Mouse (Mus musculus): ENCODE results near the gene 4922502D21Rik. TPM values are rescaled to one million over a fixed set of nuclear protein-coding genes. Genes with fewer than 3 reads are reported as not detected.

Gene 4922502D21Rik
- polyA plus RNA-seq, 1 experiment, result not detected

- Histone ChIP-seq H3K4me1 (ENCODE audit: control insufficient read depth, insufficient read depth, low read length) (no peaks in the 10 kb centered on the region), H3K4me3 (replicated peaks; ENCODE audit: extremely low read depth, low read depth, low read length) (peak within 1 kb of the TSS; percentile 24)
- DNase-seq, result no peak
- no peak for TF ChIP-seq CTCF (IDR thresholded peaks at IDR 0.05; ENCODE audit: insufficient read depth, low read length)
- no peak for TF ChIP-seq POLR2A (IDR thresholded peaks at IDR 0.05; ENCODE audit: borderline replicate concordance, extremely low read depth, low read depth, low read length)
- WGBS, result 51% methylated on average over 9 of the region's 9 CpGs
Measured at GRCm38 (mm10) chr6:129275220-129275619, 56.4 kb downstream of the 4922502D21Rik start, which contains the start of gene Cd69. Gene Cd69 (minus strand): TSS chr6:129275436.

- peak overlapping the region; percentile 23 for H3K4me3 ChIP-seq (replicated peaks; ENCODE audit: extremely low read depth, low read depth, low read length)
- no peak for TF ChIP-seq CTCF (IDR thresholded peaks at IDR 0.05; ENCODE audit: insufficient read depth, low read length)
- no peak for TF ChIP-seq POLR2A (IDR thresholded peaks at IDR 0.05; ENCODE audit: borderline replicate concordance, extremely low read depth, low read depth, low read length)
- H3K4me1 ChIP-seq (ENCODE audit: control insufficient read depth, insufficient read depth, low read length), result no peaks in the 10 kb centered on the region
- no peak for DNase-seq
- WGBS, result 58% methylated on average over 2 of the region's 2 CpGs
Measured at GRCm38 (mm10) chr6:129274476-129274875, 57.1 kb downstream of the 4922502D21Rik start.

- no peak for DNase-seq
- no peak for TF ChIP-seq POLR2A (IDR thresholded peaks at IDR 0.05; ENCODE audit: borderline replicate concordance, extremely low read depth, low read depth, low read length)
- no peak for TF ChIP-seq CTCF (IDR thresholded peaks at IDR 0.05; ENCODE audit: insufficient read depth, low read length)
- Histone ChIP-seq H3K4me1 (ENCODE audit: control insufficient read depth, insufficient read depth, low read length) (no peaks in the 10 kb centered on the region), H3K4me3 (replicated peaks; ENCODE audit: extremely low read depth, low read depth, low read length) (no peak overlapping the region)
- WGBS, result 57% methylated on average over 3 of the region's 3 CpGs
Measured at GRCm38 (mm10) chr6:129273662-129274061, 57.9 kb downstream of the 4922502D21Rik start.

Other genes starting within 250 kb of the 4922502D21Rik start
- gene Clec2e, start 230.9 kb downstream of the 4922502D21Rik start, polyA plus RNA-seq (2012; rRNA removed), result 0.09 and 0.12 TPM in 2 replicates
- gene Clec2d, start 151.2 kb downstream of the 4922502D21Rik start, polyA plus RNA-seq (2012; rRNA removed), result 103 and 250 TPM in 2 replicates
- 0.54 and 1.3 TPM in 2 replicates for gene Cd69, start 56.4 kb downstream of the 4922502D21Rik start, polyA plus RNA-seq (2012; rRNA removed)
- 1.9 and 4.6 TPM in 2 replicates for gene Clec12a, start 10.9 kb upstream of the 4922502D21Rik start, polyA plus RNA-seq (2012; rRNA removed)
- 1.2 and 1.5 TPM in 2 replicates for gene Clec12b, start 54.1 kb upstream of the 4922502D21Rik start, polyA plus RNA-seq (2012; rRNA removed)
- gene Clec1b, start 65.5 kb upstream of the 4922502D21Rik start, polyA plus RNA-seq (2012; rRNA removed), result 1.9 and 2.7 TPM in 2 replicates
- 2.2 and 2.7 TPM in 2 replicates for gene Clec9a, start 77.1 kb upstream of the 4922502D21Rik start, polyA plus RNA-seq (2012; rRNA removed)
- gene Clec1a, start 120.2 kb upstream of the 4922502D21Rik start, polyA plus RNA-seq (2012; rRNA removed), result 30.1 and 38.1 TPM in 2 replicates
- gene Olr1, start 175.4 kb upstream of the 4922502D21Rik start, polyA plus RNA-seq (2012; rRNA removed), result 2.5 and 3.3 TPM in 2 replicates
- 0.17 and 0.26 TPM in 2 replicates for gene Tmem52b, start 180.8 kb upstream of the 4922502D21Rik start, polyA plus RNA-seq (2012; rRNA removed)
- gene Gabarapl1, start 201.4 kb upstream of the 4922502D21Rik start, polyA plus RNA-seq (2012; rRNA removed), result 101 and 107 TPM in 2 replicates
- gene Klre1, start 246.1 kb upstream of the 4922502D21Rik start, polyA plus RNA-seq (2012; rRNA removed), result 0.63 and 0.67 TPM in 2 replicates